Mouse (Mus musculus) hindbrain, embryonic 12.5 days (tissue): ENCODE results near the gene Psg18. TPM values are rescaled to one million over a fixed set of nuclear protein-coding genes. Genes with fewer than 3 reads are reported as not detected.
"Not testable (repeated sequence)": the region's sequence is repeated elsewhere in the genome, so short reads cannot be mapped to it uniquely, and the experiment has no call there.

Experiments
- ATAC-seq: fragments of 200-750 bp; cut with Nextera tagmentation; 2 replicates; pipeline ENCODE4 v1.8.0; 2017; ENCODE audit warnings: moderate TSS enrichment; ENCODE audit not compliant: low FRiP score
- H3K27ac ChIP-seq: fragments of 300-500 bp; sonication (generic); 2 replicates; pipeline ENCODE4 v1.5.1; 2016; ENCODE audit warnings: mild to moderate bottlenecking
- H3K27me3 ChIP-seq: fragments of 300-500 bp; sonication (generic); 2 replicates; pipeline ENCODE4 v1.6.1; 2016; ENCODE audit warnings: mild to moderate bottlenecking
- H3K36me3 ChIP-seq: fragments of 300-500 bp; sonication (generic); 2 replicates; pipeline ENCODE4 v1.6.1; 2016; ENCODE audit warnings: mild to moderate bottlenecking
- H3K4me1 ChIP-seq: fragments of 300-500 bp; sonication (generic); 2 replicates; pipeline ENCODE4 v1.6.1; 2016
- H3K4me2 ChIP-seq: fragments of 300-500 bp; sonication (generic); replicated peaks from 2 replicates; pipeline ENCODE4 v1.6.1; 2016; ENCODE audit warnings: mild to moderate bottlenecking
- H3K4me3 ChIP-seq: fragments of 300-500 bp; sonication (generic); 2 replicates; pipeline ENCODE4 v1.5.1; 2016; ENCODE audit warnings: mild to moderate bottlenecking
- H3K9ac ChIP-seq: fragments of 300-500 bp; sonication (generic); 2 replicates; pipeline ENCODE4 v1.6.1; 2016; ENCODE audit warnings: mild to moderate bottlenecking, moderate library complexity
- H3K9me3 ChIP-seq: fragments of 300-500 bp; sonication (generic); replicated peaks from 2 replicates; pipeline ENCODE4 v1.6.1; 2016; ENCODE audit warnings: mild to moderate bottlenecking
- WGBS: fragments of 180-500 bp; shearing (Covaris S2); methylation state at CpG from one replicate; pipeline ENCODE4 v1.1.7; 2016; 5-methylcytosine and 5-hydroxymethylcytosine counted together
- polyA plus RNA-seq: library from polyadenylated mRNA; unstranded; fragments of >200 nt; fragmentation: Nextera tagmentation; extraction: Ambion mirVana; gene quantifications from 2 replicates; pipeline ENCODE4 v1.2.1, GENCODE M21; 2016

Psg18 gene
- polyA plus RNA-seq = not detected in 2 replicates

- H3K4me2 ChIP-seq, H3K27ac ChIP-seq, H3K9ac ChIP-seq, H3K4me1 ChIP-seq, H3K27me3 ChIP-seq, H3K36me3 ChIP-seq, ATAC-seq, H3K4me3 ChIP-seq: not testable (repeated sequence)
- 76% methylated on average over 3 of the region's 3 CpGs for WGBS
- H3K9me3 ChIP-seq = peaks cover 60% of the 10 kb centered on the region
Measured at GRCm38 (mm10) chr7:18354909-18355308, at the start of gene Psg18. TSS of gene Psg18 (minus strand) at chr7:18355009.

GRCm38 (mm10) chr7:18403407-18403806 lies 48.6 kb upstream of the Psg18 start:
- peaks cover 19% of the 10 kb centered on the region for H3K9me3 ChIP-seq
- 0 out of 2 replicates have a peak overlapping the region, but pooled peaks have one; percentile 52 for H3K27ac ChIP-seq
- 40% methylated on average over 11 of the region's 11 CpGs for WGBS
- 0 out of 2 replicates have a peak overlapping the region, but pooled peaks have one; percentile 19 for H3K4me2 ChIP-seq
- no peaks in the 10 kb centered on the region for H3K4me1 ChIP-seq
- no peaks in the 10 kb centered on the region for H3K27me3 ChIP-seq
- H3K9ac ChIP-seq = no peak overlapping the region
- ATAC-seq = no peak
- peak overlapping the region; percentile 23 for H3K4me3 ChIP-seq
- H3K36me3 ChIP-seq = no peaks in the 10 kb centered on the region

- 49% methylated on average over 28 of the region's 35 CpGs for WGBS
- Histone ChIP-seq H3K36me3 (no peaks in the 10 kb centered on the region), H3K27ac (peak overlapping the region; percentile 52), H3K9ac (no peak overlapping the region), H3K9me3 (peaks cover 15% of the 10 kb centered on the region), H3K4me3 (peak overlapping the region; percentile 23), H3K4me1 (no peaks in the 10 kb centered on the region), H3K4me2 (0 out of 2 replicates have a peak overlapping the region, but pooled peaks have one; percentile 19), H3K27me3 (no peaks in the 10 kb centered on the region)
- peak; percentile 85 for ATAC-seq
Measured at GRCm38 (mm10) chr7:18402527-18403237, 47.9 kb upstream of the Psg18 start.

- not testable (repeated sequence) for ATAC-seq, H3K4me3 ChIP-seq, H3K27me3 ChIP-seq, H3K27ac ChIP-seq, H3K4me2 ChIP-seq, H3K36me3 ChIP-seq, H3K9ac ChIP-seq, H3K4me1 ChIP-seq
- 85% methylated on average over 4 of the region's 4 CpGs for WGBS
- H3K9me3 ChIP-seq = peaks cover 21% of the 10 kb centered on the region
Measured at GRCm38 (mm10) chr7:18391483-18391882, 36.7 kb upstream of the Psg18 start.

GRCm38 (mm10) chr7:18378295-18378694 lies 23.5 kb upstream of the Psg18 start:
- 56% methylated on average over 2 of the region's 2 CpGs for WGBS
- no peak for ATAC-seq

GRCm38 (mm10) chr7:18335411-18335810 lies 19.4 kb downstream of the Psg18 start:
- not testable (repeated sequence) for H3K27me3 ChIP-seq, ATAC-seq, H3K4me3 ChIP-seq, H3K36me3 ChIP-seq, H3K4me2 ChIP-seq, H3K27ac ChIP-seq, H3K4me1 ChIP-seq, H3K9ac ChIP-seq
- 75% methylated on average over 6 of the region's 6 CpGs for WGBS
- peaks cover 37% of the 10 kb centered on the region for H3K9me3 ChIP-seq

More at GRCm38 (mm10) chr7:18378295-18378694, 23.5 kb upstream of the Psg18 start:
- H3K27me3 ChIP-seq = no peaks in the 10 kb centered on the region
- no peak overlapping the region for H3K4me2 ChIP-seq
- H3K36me3 ChIP-seq = no peaks in the 10 kb centered on the region
- H3K4me1 ChIP-seq = no peaks in the 10 kb centered on the region
- H3K27ac ChIP-seq = no peak overlapping the region
- H3K4me3 ChIP-seq = no peak overlapping the region
- no peak overlapping the region for H3K9ac ChIP-seq
- H3K9me3 ChIP-seq = peaks cover 42% of the 10 kb centered on the region

Other genes starting within 250 kb of the Psg18 start
- not detected in 2 replicates for gene Igfl3, start 178.5 kb downstream of the Psg18 start, polyA plus RNA-seq
- not detected in 2 replicates for gene Mill1, start 109.7 kb downstream of the Psg18 start, polyA plus RNA-seq
- gene Psg28, start 77.0 kb upstream of the Psg18 start, polyA plus RNA-seq = not detected in 2 replicates
- gene Psg26, start 129.2 kb upstream of the Psg18 start, polyA plus RNA-seq = not detected in 2 replicates
- not detected in 2 replicates for gene Psg25, start 177.3 kb upstream of the Psg18 start, polyA plus RNA-seq
- gene Psg27, start 212.3 kb upstream of the Psg18 start, polyA plus RNA-seq = not detected in 2 replicates